In genomic region chr12:79356138-79356537, GRCm38 (mm10) we compare ENCODE assay signal across 16 mouse cellular contexts. TPM values are rescaled to one million over a fixed set of nuclear protein-coding genes. Genes with fewer than 3 reads are reported as not detected.
DNase-seq lines count a peak whose midpoint lies in the region; ATAC-seq lines count a peak whose summit lies in the region.
"Had no signal": no experiment of that assay in that cellular context is flagged by ENCODE, and none has a peak within 500 bp of the region (broad histone marks: within the 10 kb centered on the region; RNA-seq: fewer than 3 reads in every experiment).

No protein-coding gene starts in this region.

- H3K9ac ChIP-seq in lung, embryonic 16.5 days (ENCODE audit: low read length), result no peak overlapping the region
- H3K9ac ChIP-seq: heart, embryonic 12.5 days; hindbrain, embryonic 15.5 days; liver, embryonic 13.5 days had no signal

- peaks cover 23% of the 10 kb centered on the region for H3K4me1 ChIP-seq in lung, embryonic 16.5 days (replicated peaks; ENCODE audit: control insufficient read depth, insufficient read depth, low read length)

- WGBS in lung, embryonic 16.5 days, result 50% methylated on average over 4 of the region's 4 CpGs

- peak; percentile 74 for ATAC-seq in lung, embryonic 16.5 days (ENCODE audit: low read depth)
- ATAC-seq in monocyte, adult 5-6 weeks (replicated peaks; ENCODE audit: insufficient number of reproducible peaks, low FRiP score, low TSS enrichment, poor library complexity, severe bottlenecking), result 0 out of 2 replicates have a peak, but pooled peaks have one; percentile 13

- H3K4me2 ChIP-seq in lung, embryonic 16.5 days (ENCODE audit: low read depth, low read length), result no peak overlapping the region
- H3K4me2 ChIP-seq: heart, embryonic 12.5 days; hindbrain, embryonic 15.5 days; liver, embryonic 13.5 days had no signal

- DNase-seq in kidney, adult 11 months, result peak; percentile 28
- no peak for DNase-seq in kidney, postnatal 4 days
- DNase-seq in lung, postnatal 14 days, result no peak
- DNase-seq in kidney, postnatal 14 days, result peak; percentile 39
- no peak for DNase-seq in adrenal gland, postnatal 36 days
- DNase-seq in layer of hippocampus, adult 8-10 months (ENCODE audit: low spot score in 2 of 2), result no peak
- DNase-seq: adrenal gland, postnatal 14 days; cerebellum, postnatal 10 days; gastrocnemius, postnatal 25 days; liver, embryonic 13.5 days; right cerebral cortex, postnatal 14 days; thymus, postnatal 14 days had no signal

- H3K27ac ChIP-seq in lung, embryonic 16.5 days (ENCODE audit: low read length), result peak overlapping the region; percentile 61
- H3K27ac ChIP-seq: hindbrain, embryonic 15.5 days; liver, embryonic 13.5 days had no signal

- no peaks in the 10 kb centered on the region for H3K36me3 ChIP-seq in lung, embryonic 16.5 days (ENCODE audit: control insufficient read depth, insufficient read depth, low read length)
- H3K36me3 ChIP-seq: heart, embryonic 12.5 days; hindbrain, embryonic 15.5 days; liver, embryonic 13.5 days had no signal

- H3K4me3 ChIP-seq in lung, embryonic 16.5 days (ENCODE audit: low read length), result no peak overlapping the region
- H3K4me3 ChIP-seq: heart, embryonic 12.5 days; hindbrain, embryonic 15.5 days; liver, embryonic 13.5 days had no signal

- no peaks in the 10 kb centered on the region for H3K9me3 ChIP-seq in lung, embryonic 16.5 days (ENCODE audit: control insufficient read depth, low read length)
- H3K9me3 ChIP-seq: heart, embryonic 12.5 days; hindbrain, embryonic 15.5 days; liver, embryonic 13.5 days had no signal

- no peaks in the 10 kb centered on the region for H3K27me3 ChIP-seq in lung, embryonic 16.5 days (ENCODE audit: control insufficient read depth, insufficient read depth, low read depth, low read length)
- H3K27me3 ChIP-seq: heart, embryonic 12.5 days; hindbrain, embryonic 15.5 days; liver, embryonic 13.5 days had no signal

RNA-seq across cellular contexts. Expression of gene Rad51b, which starts 59.1 kb away (rescaled TPM):
- polyA plus RNA-seq in lung, embryonic 16.5 days (2015; fragmentation: Nextera tagmentation; extraction: Ambion mirVana), result 7.6 and 8.8 TPM in 2 replicates
- total RNA-seq in monocyte, adult 5-6 weeks (2017), result 0.29 TPM in 1 of 3 replicates, not detected in the others
- total RNA-seq in adrenal gland, postnatal 36 days (2021), result under 1 TPM; 0.49 to 0.63 TPM
- under 1 TPM in 2 of 4 experiments, not detected in 2; 0.17 to 0.34 TPM for total RNA-seq in layer of hippocampus, adult 8-10 months (2022)

Comparison
In these comparisons a context has a peak if more than half of its experiments do, and no peak if none do; other contexts are left out.
1. DNase-seq: peak in kidney, adult 11 months (single experiment) and kidney, postnatal 14 days (single experiment); none in kidney, postnatal 4 days (0 of 2), lung, postnatal 14 days (single experiment), adrenal gland, postnatal 36 days (0 of 2) and layer of hippocampus, adult 8-10 months (0 of 2).